Mouse (Mus musculus): ENCODE data around the gene Fibp. TPM values are rescaled to one million over a fixed set of nuclear protein-coding genes. Genes with fewer than 3 reads are reported as not detected.

Gene Fibp
- total RNA-seq, 2 experiments from 2014 or later, result 82.9 to 86.6 TPM

DNA sequence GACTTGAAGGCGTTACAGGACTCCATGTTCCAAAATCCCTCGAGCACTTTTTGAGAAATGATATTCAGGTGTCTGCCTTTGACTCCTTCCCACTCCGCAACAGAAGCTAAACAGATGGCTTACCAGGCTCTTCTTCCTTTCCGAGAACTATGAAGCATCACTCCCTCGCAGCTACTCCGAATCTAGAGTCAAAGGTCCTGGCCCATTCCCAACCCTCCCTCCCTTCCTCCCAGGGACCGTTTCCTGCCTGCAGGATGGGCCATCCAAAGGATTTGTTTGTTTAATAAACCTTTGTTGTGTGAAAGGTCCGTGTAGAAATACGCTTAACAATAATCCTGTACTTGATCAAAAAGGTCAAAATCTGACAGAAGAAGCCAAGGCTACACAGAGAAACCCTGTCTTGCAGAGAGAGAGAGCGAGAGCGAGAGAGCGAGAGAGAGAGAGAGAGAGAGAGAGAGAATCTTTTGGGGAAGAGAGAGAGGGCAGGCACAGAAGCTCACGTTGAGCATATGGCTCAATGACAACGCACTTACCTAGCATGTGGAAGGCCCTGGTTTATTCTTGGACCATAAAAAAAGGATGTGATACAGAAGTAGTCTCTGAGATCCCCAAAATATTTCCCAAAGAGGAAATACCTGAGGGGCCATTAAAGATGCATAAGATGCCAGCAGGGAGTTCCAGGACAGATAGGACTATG, 2.5 kb upstream of the Fibp start, which contains the start of gene Ccdc85b:
Gene Ccdc85b, minus strand, starts transcription at position 149 of the 697 bp plus-strand sequence.
- DNase-seq (ENCODE audit: low spot score in 2 of 2), result no peak
- intact Hi-C loops (cut with DNase I), result no loop called here

DNA sequence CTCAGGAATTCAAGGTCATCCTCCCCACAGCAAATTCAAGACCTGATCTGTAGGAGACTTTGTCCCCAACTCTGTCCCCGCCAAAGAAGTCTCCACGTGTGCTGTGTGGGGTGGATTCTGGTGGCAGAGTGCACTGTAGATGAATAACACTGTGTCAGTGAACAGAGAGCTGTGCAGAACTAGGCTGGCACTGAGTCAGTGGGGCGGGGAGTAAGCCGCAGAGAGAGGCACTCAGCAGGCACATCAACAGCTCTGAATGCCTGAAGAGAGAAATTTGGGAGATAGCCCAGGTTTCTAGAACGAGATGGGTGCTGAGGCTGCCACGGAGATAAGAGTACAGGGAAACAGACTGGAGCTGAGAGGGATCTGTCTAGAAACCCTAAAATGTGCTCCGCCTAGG, 1.4 kb upstream of the Fibp start:
- DNase-seq (ENCODE audit: low spot score in 2 of 2), result peak; percentile 51 to 81
- intact Hi-C loops (cut with DNase I), result no loop called here

DNA sequence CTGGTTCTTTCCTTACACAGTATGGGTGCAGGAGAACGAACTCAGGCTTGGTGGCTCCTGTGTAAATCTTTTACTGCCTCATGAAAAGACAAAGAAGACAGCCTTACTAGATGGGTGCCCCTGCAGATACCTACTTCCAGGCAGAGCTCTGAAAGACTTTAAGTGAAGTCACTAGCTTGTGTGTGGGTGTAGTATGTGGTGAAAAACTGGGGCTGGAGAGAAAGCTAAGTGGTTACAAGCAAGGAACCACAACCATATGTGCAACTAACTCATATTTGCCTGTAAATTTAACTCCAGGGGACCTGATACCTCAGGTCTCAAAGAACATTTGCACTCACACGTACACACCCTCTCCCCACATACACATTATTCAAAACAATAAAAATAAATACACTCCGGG, 519 bp upstream of the Fibp start:
- intact Hi-C loops (cut with DNase I), result loop anchor here (2.0 to 5.0 kb wide), 2 partner anchors 29 to 107 kb away; partner anchors contain the start of genes Ap5b1 and Mus81
- no peak for DNase-seq (ENCODE audit: low spot score in 2 of 2)

DNA sequence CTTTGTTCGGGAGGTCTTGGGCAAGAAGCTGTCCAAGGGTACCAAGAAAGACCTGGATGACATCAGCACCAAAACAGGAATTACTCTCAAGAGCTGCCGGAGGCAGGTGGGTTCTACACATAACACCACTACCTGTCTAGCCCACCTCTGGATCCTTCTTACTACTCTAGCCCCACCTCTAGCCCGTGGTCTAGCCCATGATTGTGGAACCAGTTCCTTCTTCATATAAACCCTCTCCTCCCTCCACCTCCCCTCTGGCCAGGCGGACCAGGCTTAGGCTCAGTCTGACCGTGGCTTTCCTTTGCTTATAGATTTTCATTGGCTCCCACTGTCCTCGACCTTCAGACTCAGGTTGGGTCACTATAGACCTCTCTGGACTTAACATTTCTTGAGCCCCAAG, 996 bp downstream of the Fibp start:
- intact Hi-C loops (cut with DNase I), result loop anchor here (2.0 to 5.0 kb wide), 2 partner anchors 27 to 106 kb away; partner anchors contain the start of genes Ap5b1 and Mus81
- DNase-seq (ENCODE audit: low spot score in 2 of 2), result no peak

DNA sequence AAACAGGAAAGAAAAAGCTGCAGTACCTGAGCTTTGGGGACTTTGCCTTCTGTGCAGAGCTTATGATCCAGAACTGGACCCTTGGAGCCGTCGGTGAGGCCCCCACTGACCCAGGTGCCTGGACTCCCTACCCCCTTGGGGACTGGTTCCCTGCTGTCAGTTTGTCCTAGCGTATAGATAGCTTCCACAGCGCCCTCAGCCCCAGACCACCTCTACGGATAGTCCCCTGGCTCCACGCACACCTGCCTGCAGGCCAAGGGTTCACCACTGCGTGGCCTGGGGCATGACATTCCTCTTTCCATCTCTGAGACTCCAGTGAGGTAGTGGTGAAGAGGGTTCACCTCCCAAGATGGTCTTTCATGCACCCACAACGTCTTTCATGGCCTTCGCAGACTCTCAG, 2.8 kb downstream of the Fibp start:
- DNase-seq (ENCODE audit: low spot score in 2 of 2), result no peak
- intact Hi-C loops (cut with DNase I), result loop anchor here (5.0 kb wide), 1 partner anchor 104 kb away; the partner anchor contains the start of gene Ap5b1

DNA sequence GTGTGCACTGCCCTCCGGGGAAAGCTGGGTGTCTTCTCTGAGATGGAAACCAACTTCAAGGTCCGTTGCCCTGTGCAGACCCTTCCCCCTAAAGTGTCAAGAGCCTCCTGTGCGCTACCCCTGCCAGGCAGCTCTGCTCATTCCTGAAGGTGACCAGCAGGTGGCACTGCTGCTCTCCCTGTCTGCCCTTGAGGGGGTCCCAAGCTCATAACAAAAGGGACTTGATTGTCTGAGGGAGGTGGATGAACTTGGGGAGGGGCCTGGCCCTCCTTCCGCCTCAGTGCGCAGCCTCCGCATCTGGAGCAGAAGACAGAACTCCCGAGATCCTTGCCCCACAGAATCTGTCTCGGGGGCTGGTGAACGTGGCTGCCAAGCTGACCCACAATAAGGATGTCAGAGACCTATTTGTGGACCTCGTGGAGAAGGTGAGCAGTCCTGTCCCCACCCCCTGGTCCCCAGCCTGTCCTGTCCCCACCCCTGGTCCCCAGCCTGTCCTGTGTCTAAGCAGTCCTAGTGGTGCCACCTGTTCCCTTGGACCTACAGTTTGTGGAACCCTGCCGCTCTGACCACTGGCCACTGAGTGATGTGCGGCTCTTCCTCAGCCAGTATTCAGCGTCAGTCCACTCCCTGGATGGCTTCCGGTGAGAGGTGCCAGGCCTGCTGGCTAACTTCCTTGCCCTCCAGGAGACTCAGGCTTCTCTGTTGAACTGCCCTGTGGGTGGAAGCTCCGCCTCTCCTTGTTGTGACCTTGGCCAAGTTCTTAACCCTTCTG, 3.6 kb downstream of the Fibp start:
- intact Hi-C loops (cut with DNase I), result loop anchor here (5.0 kb wide), 1 partner anchor 103 kb away; the partner anchor contains the start of gene Ap5b1
- DNase-seq (ENCODE audit: low spot score in 2 of 2), result peak in 1 of 2 experiments; percentile 64

DNA sequence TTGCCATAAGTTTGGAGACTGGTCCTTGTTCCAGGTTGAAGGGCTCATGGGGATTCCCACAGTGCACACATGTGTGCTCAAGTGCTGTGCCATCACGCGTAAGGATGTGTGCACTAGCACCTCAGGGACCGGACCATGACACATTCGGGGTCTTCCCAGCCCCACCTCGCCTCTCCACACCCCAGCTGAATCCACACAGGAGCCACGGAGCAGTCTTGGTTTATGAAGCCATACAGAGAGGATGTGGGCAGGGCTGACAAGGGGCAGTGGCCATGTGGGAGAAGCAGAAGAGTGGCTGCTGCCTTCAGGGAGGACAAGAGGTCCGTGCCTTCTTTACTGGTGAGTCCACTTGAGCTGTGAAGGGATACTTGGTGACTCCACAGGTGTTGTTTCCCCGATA, 4.6 kb downstream of the Fibp start:
- no peak for DNase-seq (ENCODE audit: low spot score in 2 of 2)
- intact Hi-C loops (cut with DNase I), result no loop called here

DNA sequence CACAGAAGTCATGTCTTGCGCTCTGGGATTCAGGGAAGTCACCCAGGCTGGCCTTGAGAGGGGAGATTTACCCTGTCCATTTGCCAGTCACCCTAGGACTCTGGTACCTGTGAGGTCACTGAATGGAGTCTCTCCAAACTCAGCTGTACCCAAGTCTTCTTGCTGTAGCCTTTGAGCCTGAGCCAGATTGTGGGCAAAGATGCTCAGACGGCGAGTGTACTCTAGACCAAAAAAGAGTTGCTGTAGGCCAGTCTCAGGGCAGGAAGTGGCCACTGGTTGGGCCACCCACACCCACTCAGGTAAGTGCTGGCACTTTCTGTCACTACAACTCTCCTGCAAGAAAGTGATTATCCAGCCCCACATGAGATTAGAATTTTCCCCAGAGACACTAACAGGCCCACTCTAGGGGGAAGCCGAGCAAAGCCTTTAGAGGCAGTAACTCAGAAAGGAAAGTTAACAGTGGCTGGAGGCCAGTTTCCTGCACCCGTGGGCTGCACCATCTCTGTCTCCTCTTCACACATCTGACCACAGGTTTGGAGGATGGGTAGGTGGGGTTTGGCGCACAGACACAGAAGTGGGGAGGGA, 6.6 kb downstream of the Fibp start:
- intact Hi-C loops (cut with DNase I), result no loop called here

DNA sequence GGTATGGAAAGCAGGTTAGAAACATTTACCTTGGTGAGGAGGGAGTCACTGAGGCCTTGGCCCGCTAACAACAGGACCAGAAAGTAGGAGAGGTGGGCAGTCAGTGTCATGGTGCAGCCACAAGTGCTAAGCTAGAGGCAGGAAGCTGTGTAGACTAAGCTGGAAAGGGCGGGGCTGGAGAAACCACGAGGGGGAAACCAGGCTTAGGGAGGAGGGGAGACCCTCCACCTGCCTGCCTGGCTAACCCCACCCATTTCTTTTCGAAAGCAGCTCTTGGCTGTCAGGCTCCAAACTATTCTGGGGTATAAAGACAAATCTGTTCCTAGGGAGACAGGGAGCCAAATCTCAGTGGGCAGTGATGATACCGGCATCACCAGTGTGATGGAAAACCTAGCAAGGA, 8.0 kb downstream of the Fibp start, which contains the start of gene Ctsw:
Gene Ctsw, minus strand, starts transcription at position 134 of the 400 bp plus-strand sequence.
- peak in 1 of 2 experiments; percentile 54 for DNase-seq (ENCODE audit: low spot score in 2 of 2)
- intact Hi-C loops (cut with DNase I), result no loop called here

More for the DNA sequence above, 6.6 kb downstream of the Fibp start:
- DNase-seq (ENCODE audit: low spot score in 2 of 2), result no peak

DNA sequence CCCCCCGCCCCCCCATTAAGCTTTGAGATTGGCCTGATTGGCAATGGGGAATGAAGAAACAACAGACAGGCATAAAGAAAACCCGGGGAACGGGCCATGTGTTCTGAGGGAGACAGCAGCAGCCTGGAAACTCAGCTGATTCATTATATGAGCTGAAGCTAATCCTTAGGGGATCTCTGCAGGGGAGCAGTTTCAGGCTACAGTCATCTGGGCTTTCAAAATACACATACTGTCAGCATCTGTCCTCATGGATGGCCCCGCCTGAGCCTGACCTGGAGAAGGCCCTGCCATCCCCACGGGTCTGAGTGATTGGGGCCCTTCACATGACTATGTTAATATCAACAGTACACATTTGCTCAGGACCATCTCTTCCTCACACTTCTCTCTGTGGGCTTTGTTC, 11.4 kb downstream of the Fibp start:
- DNase-seq (ENCODE audit: low spot score in 2 of 2), result no peak
- intact Hi-C loops (cut with DNase I), result no loop called here

DNA sequence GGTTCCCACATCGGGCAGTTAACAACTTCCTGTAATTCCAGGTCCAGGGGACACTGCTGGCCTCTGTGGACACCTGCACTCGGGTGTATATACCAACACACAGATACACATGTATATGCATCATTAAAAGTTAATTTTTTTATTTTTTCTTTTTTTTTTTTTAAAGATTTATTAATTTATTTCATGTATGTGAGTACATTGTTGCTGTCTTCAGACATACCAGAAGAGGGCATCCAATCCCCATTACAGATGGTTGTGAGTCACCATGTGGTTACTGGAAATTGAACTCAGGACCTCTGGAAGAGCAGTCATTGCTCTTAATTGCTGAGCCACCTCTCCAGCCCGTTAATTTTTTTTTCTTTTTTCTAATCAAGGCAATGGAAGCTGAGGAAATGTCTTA, 12.4 kb downstream of the Fibp start:
- intact Hi-C loops (cut with DNase I), result no loop called here
- no peak for DNase-seq (ENCODE audit: low spot score in 2 of 2)

DNA sequence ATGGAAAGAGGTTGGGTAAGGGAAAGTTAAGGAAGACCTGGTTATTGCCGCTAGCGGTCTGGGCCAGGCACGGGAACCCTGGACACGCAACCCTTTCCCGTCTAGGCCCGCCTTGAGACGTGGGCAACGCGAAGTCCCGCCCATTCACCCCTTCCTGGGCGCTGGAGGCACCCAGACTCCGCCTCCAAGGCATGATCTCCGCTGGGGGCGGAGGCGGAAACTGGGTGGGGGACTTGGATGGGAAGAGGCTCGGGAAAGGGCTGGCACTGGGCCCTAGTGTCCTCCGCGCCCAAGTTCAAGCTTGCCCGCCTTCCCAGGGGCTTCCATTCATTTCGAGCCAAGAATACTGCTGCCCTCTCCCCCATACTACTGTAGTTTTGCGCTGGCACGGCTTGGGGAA, 13.3 kb downstream of the Fibp start, which contains the start of gene Efemp2:
Gene Efemp2, plus strand, starts transcription at position 235 of the 400 bp plus-strand sequence.
- intact Hi-C loops (cut with DNase I), result no loop called here
- peak; percentile 50 to 71 for DNase-seq (ENCODE audit: low spot score in 2 of 2)

DNA sequence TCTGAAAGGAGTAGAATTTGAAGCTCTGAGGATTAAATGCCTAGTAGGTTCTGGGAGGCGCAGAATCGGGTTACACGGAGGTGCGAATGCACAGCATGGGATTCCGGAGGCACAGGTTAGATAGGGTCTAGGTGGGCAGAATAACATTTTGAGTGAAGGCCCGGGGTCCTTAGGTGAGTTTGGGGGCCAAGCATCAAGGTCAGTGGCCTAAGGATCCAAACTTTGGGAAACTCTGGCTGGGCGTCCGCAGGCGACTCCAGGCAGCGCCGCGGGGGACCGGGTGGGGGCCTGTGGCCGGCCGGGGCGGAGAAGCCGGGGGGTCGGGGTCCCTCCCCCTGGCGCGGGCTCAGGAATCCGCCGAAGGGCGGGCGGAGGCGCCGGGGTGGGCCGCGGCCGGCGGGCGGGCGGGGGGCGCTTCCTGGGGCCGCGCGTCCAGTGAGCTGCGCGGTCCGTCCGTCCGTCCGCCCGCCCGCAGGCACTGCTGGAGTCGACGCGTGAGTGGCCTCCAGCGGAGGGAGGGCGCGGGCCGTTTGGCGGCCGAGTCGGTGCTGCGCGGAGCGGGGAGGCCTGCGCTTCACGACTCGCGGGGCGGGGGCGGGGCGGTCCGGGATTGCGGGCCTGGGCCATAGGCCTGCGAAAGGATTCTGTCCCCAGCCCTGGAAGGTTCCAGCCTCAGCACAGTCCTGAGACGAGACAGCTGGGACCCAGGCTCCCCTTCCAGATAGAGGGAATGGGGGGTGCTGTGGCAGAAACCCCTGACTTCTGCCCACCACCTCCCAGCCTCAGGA, 14.1 kb downstream of the Fibp start:
- intact Hi-C loops (cut with DNase I), result no loop called here
- DNase-seq (ENCODE audit: low spot score in 2 of 2), result no peak

DNA sequence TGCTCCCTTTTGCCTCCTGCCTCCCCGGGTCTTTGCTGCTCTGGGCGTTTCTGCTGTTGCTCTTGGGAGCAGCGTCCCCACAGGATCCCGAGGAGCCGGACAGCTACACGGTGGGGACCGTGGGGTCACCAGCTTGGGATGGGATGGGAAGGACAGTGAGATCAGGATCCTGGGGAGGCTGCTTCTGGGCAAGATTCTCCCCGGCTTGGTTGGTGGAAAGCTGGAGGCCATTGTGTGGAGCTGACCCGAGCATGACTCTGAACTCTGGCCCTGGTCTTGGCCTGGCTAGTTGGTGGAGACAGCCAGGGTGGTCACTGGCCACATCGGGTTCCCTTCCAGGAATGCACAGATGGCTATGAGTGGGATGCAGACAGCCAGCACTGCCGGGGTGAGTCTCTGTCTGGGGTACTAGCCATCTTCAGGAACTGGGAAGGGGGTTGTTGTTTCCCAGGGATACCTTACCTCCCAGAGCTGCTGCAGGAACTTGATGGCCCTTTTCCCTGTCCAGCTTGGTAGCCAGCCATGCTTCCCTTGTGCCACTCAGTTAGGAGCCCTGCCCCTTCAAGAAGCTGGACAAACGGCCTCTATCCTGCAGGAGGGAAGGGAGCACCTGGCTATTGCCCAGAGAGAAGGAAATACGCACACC, 14.8 kb downstream of the Fibp start:
- DNase-seq (ENCODE audit: low spot score in 2 of 2), result no peak
- intact Hi-C loops (cut with DNase I), result no loop called here

DNA sequence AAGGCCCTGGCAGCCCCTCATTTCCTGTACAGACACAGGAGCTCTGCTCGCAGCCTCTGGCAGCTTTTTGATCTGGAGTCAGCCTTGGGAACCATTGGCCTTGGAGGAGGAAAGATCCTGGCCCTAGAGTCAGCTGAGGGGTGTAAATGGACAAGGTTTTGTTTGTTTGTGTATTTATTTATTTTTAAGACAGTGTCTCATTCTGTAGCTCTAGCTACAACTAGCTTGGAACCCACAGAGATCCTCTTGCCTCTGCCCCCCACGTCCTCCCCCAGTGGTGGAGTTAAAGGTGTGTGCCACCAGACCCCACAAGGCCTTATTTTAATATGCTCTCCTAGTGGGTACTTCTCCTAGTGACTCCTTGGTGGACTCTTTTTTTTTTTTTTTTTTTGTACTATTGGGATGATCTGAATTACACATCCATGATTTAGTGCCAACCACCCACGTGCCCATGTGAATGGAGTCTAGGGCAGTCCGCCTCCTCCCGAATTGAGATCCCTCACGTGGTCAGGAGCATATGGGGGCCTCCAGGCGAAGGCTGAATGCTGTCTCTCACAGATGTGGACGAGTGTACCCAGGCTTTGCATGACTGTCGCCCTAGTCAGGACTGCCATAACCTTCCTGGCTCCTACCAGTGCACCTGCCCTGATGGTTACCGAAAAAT, 16.7 kb downstream of the Fibp start:
- intact Hi-C loops (cut with DNase I), result no loop called here
- peak; percentile 47 to 64 for DNase-seq (ENCODE audit: low spot score in 2 of 2)

DNA sequence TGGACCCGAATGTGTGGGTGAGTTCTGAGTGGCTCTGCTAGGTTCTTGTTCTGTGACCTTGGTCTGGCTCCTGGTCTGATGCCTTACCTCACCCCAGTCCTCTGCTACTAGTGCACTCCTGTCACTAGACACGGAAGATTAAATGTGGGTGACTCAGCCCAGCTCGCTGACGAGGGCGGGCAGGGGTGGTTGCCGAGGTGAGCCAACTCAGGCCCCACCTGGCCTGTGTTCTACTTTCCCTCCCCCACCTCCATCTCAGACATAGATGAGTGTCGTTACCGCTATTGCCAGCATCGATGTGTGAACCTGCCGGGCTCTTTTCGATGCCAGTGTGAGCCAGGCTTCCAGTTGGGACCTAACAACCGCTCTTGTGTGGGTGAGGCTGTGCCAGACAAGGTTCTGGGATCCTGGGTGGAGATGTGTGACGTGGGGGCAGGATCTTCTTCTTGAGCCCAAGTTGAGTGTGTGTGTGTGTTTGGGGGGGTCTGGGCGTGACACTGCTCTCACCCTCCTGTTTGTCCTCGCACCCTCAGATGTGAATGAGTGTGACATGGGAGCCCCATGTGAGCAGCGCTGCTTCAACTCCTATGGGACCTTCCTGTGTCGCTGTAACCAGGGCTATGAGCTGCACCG, 17.4 kb downstream of the Fibp start:
- intact Hi-C loops (cut with DNase I), result no loop called here
- no peak for DNase-seq (ENCODE audit: low spot score in 2 of 2)

DNA sequence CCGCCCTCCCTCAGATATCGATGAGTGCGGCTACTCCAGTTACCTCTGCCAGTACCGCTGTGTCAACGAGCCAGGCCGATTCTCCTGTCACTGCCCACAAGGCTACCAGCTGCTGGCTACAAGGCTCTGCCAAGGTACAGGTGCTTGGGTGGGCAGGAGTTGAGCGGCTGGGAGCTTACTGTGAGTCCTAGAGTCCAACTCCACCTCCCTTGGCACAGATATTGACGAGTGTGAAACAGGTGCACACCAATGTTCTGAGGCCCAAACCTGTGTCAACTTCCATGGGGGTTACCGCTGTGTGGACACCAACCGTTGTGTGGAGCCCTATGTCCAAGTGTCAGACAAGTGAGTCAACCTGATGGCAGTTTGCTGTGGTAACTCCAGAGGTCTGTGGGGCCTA, 19.6 kb downstream of the Fibp start:
- no peak for DNase-seq (ENCODE audit: low spot score in 2 of 2)
- intact Hi-C loops (cut with DNase I), result no loop called here

DNA sequence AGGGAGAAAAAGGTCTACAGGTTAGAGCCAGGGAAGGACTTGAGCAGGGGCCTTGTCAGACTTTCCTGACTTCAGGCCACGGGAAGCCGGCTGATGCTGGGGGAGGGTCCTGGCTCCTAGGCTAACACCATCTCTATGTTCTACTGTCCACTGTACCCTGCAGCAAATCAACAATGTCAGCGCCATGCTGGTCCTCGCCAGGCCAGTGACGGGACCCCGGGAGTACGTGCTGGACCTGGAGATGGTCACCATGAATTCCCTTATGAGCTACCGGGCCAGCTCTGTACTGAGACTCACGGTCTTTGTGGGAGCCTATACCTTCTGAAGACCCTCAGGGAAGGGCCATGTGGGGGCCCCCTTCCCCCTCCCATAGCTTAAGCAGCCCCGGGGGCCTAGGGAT, 21.0 kb downstream of the Fibp start:
- DNase-seq (ENCODE audit: low spot score in 2 of 2), result no peak
- intact Hi-C loops (cut with DNase I), result no loop called here
